Mouse (Mus musculus) G1E-ER4 (cell line): ENCODE results near the gene Ceacam19. TPM values are rescaled to one million over a fixed set of nuclear protein-coding genes. Genes with fewer than 3 reads are reported as not detected.

ENCODE experiments used
- GATA1 ChIP-seq: IDR thresholded peaks from one replicate; pipeline ENCODE4 v1.8.0; 2012; ENCODE audit warnings: low read length, inconsistent platforms
- polyA plus RNA-seq: library from polyadenylated mRNA; stranded (reverse); fragments of >175 nt; gene quantifications from 2 replicates; pipeline ENCODE4 v1.2.3, GENCODE M21; 2012

Ceacam19 gene
- polyA plus RNA-seq, 1 experiment, result not detected

- TF ChIP-seq GATA1, result no peak
Measured at GRCm38 (mm10) chr7:19911695-19912524, 24.1 kb upstream of the Ceacam19 start.

- no peak for TF ChIP-seq GATA1
Measured at GRCm38 (mm10) chr7:19911292-19911658, 23.5 kb upstream of the Ceacam19 start.

GRCm38 (mm10) chr7:19910421-19911291, 22.9 kb upstream of the Ceacam19 start:
- no peak for TF ChIP-seq GATA1

- TF ChIP-seq GATA1, result no peak
Measured at GRCm38 (mm10) chr7:19889881-19890280, 2.1 kb upstream of the Ceacam19 start.

- no peak for TF ChIP-seq GATA1
Measured at GRCm38 (mm10) chr7:19880754-19881153, 7.0 kb downstream of the Ceacam19 start.

GRCm38 (mm10) chr7:19876781-19877425, 10.9 kb downstream of the Ceacam19 start:
- no peak for TF ChIP-seq GATA1

GRCm38 (mm10) chr7:19875948-19876682, 11.7 kb downstream of the Ceacam19 start:
- no peak for TF ChIP-seq GATA1

GRCm38 (mm10) chr7:19871943-19872601, 15.7 kb downstream of the Ceacam19 start:
- no peak for TF ChIP-seq GATA1

GRCm38 (mm10) chr7:19871137-19871621, 16.6 kb downstream of the Ceacam19 start:
- TF ChIP-seq GATA1, result no peak

- TF ChIP-seq GATA1, result no peak
Measured at GRCm38 (mm10) chr7:19867751-19868399, 19.9 kb downstream of the Ceacam19 start.

- no peak for TF ChIP-seq GATA1
Measured at GRCm38 (mm10) chr7:19866490-19866889, 21.3 kb downstream of the Ceacam19 start.

GRCm38 (mm10) chr7:19865246-19866036, 22.3 kb downstream of the Ceacam19 start:
- TF ChIP-seq GATA1, result no peak

GRCm38 (mm10) chr7:19864241-19864640, 23.5 kb downstream of the Ceacam19 start:
- TF ChIP-seq GATA1, result no peak
